Mouse (Mus musculus) myocyte (in vitro differentiated cells): Measurements from ENCODE around the gene Chrd. TPM values are rescaled to one million over a fixed set of nuclear protein-coding genes. Genes with fewer than 3 reads are reported as not detected.

Experiments used
- H3K27me3 ChIP-seq: one replicate; pipeline ENCODE4 v1.6.1; 2011; ENCODE audit not compliant: control insufficient read depth, insufficient read depth, insufficient read length
- H3K36me3 ChIP-seq: one replicate; pipeline ENCODE4 v1.6.1; 2011; ENCODE audit not compliant: control insufficient read depth, insufficient read depth
- H3K4me2 ChIP-seq: one replicate; pipeline ENCODE4 v1.6.1; 2011; ENCODE audit warnings: low read depth, control low read depth
- H3K4me3 ChIP-seq: one replicate; pipeline ENCODE4 v1.5.1; 2011; ENCODE audit warnings: mild to moderate bottlenecking, control low read depth, moderate library complexity
- H3K79me2 ChIP-seq: one replicate; pipeline ENCODE4 v1.6.1; 2011; ENCODE audit not compliant: control insufficient read depth, insufficient read depth
- H3ac ChIP-seq: one replicate; pipeline ENCODE4 v1.6.1; 2011; ENCODE audit not compliant: control insufficient read depth, insufficient read length
- CEBPB ChIP-seq: IDR thresholded peaks from 2 replicates; pipeline ENCODE4 v1.6.1; 2011; ENCODE audit warnings: mild to moderate bottlenecking, moderate library complexity; ENCODE audit not compliant: poor library complexity, insufficient read depth, severe bottlenecking
- E2F4 ChIP-seq: IDR thresholded peaks from one replicate; pipeline ENCODE4 v1.6.1; 2011; ENCODE audit warnings: mild to moderate bottlenecking, control low read depth, moderate library complexity; ENCODE audit not compliant: insufficient read depth
- MAX ChIP-seq: IDR thresholded peaks from one replicate; pipeline ENCODE4 v1.6.1; 2011; ENCODE audit warnings: low read depth, mild to moderate bottlenecking, control low read depth
- MYOD1 ChIP-seq, 3 experiments: IDR thresholded peaks; one replicate each; pipeline ENCODE4 v1.6.1; 2011; ENCODE audit warnings: control low read depth in 2 of 3, low read depth in 2 of 3, mild to moderate bottlenecking in 2 of 3, moderate library complexity in 1 of 3; ENCODE audit not compliant: insufficient read length in 2 of 3, control insufficient read depth in 1 of 3
- MYOG ChIP-seq, 3 experiments: IDR thresholded peaks; one replicate each; pipeline ENCODE4 v1.6.1; 2011; ENCODE audit warnings: control low read depth in 2 of 3, low read depth in 2 of 3, mild to moderate bottlenecking in 2 of 3; ENCODE audit not compliant: insufficient read length in 2 of 3, control insufficient read depth in 1 of 3, insufficient read depth in 1 of 3
- POLR2A ChIP-seq: IDR thresholded peaks from one replicate; pipeline ENCODE4 v1.6.1; 2011; ENCODE audit warnings: low read depth, mild to moderate bottlenecking, control low read depth, moderate library complexity; ENCODE audit not compliant: insufficient read length
- POLR2AphosphoS2 ChIP-seq: IDR thresholded peaks from one replicate; pipeline ENCODE4 v1.6.1; 2011; ENCODE audit warnings: low read depth, control low read depth; ENCODE audit not compliant: insufficient read length
- REST ChIP-seq: IDR thresholded peaks from one replicate; pipeline ENCODE4 v1.6.1; 2011; ENCODE audit warnings: mild to moderate bottlenecking, control low read depth, moderate library complexity; ENCODE audit not compliant: insufficient read depth, insufficient read length
- SRF ChIP-seq: IDR thresholded peaks from one replicate; pipeline ENCODE4 v1.6.1; 2011; ENCODE audit warnings: low read depth; ENCODE audit not compliant: control insufficient read depth, insufficient read length
- TCF12 ChIP-seq: IDR thresholded peaks from one replicate; pipeline ENCODE4 v1.6.1; 2011; ENCODE audit warnings: mild to moderate bottlenecking, control low read depth; ENCODE audit not compliant: poor library complexity, insufficient read depth, severe bottlenecking
- TCF3 ChIP-seq: IDR thresholded peaks from one replicate; pipeline ENCODE4 v1.6.1; 2011; ENCODE audit warnings: low read depth, control low read depth; ENCODE audit not compliant: insufficient read length
- USF1 ChIP-seq: IDR thresholded peaks from one replicate; pipeline ENCODE4 v1.6.1; 2011; ENCODE audit warnings: low read depth, mild to moderate bottlenecking, control low read depth, moderate library complexity
- polyA plus RNA-seq: library from polyadenylated mRNA; unstranded; fragments of >200 nt; fragmentation: generic; extraction: Trizol; gene quantifications from one replicate; pipeline ENCODE4 v1.2.1, GENCODE M21; 2012; ENCODE audit warnings: missing spikeins

Chrd gene
- polyA plus RNA-seq, 1 experiment = 14.0 TPM

- Histone ChIP-seq H3K4me3 (no peak overlapping the region), H3K4me2 (no peak overlapping the region), H3K27me3 (no peaks in the 10 kb centered on the region), H3K79me2 (no peaks in the 10 kb centered on the region), H3K36me3 (no peaks in the 10 kb centered on the region), H3ac (no peak overlapping the region)
- TF ChIP-seq MYOD1 (IDR thresholded peaks at IDR 0.05; ENCODE audit: control insufficient read depth in 1 of 3, insufficient read length in 2 of 3, low read depth in 2 of 3) (no peak), MYOG (IDR thresholded peaks at IDR 0.05; ENCODE audit: control insufficient read depth in 1 of 3, insufficient read depth in 1 of 3, insufficient read length in 2 of 3, low read depth in 2 of 3) (no peak), TCF12 (no peak), REST (no peak), E2F4 (no peak), CEBPB (no peak)
Observed at GRCm38 (mm10) chr16:20703699-20704400, 29.1 kb upstream of the Chrd start.

DNA sequence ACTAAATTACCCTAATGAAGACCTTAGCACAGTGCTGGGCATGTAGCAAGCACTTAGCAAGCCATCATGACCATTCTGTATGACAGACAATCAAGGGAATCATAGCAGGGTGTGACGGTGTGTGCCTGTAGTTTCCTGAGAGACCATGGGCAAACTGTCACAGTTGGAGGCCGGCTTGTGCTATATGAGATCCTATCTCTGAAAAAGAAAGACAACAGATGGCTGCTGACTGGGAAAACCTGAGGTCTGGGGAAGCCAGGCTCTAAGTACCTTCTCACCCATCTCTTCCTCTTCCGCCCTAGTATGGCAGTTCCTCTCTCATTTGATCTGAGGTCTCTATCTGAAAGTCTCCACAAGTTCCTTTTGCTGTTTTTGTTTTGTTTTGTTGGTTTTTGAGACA is 27.1 kb upstream of the Chrd start:
- no peak overlapping the region for H3K4me2 ChIP-seq
- TF ChIP-seq MYOD1 (IDR thresholded peaks at IDR 0.05; ENCODE audit: control insufficient read depth in 1 of 3, insufficient read length in 2 of 3, low read depth in 2 of 3) = no peak
- no peak for TF ChIP-seq SRF
- TF ChIP-seq E2F4 = no peak
- TF ChIP-seq POLR2A = no peak
- TF ChIP-seq TCF3 = no peak
- no peak for TF ChIP-seq USF1
- TF ChIP-seq MYOG (IDR thresholded peaks at IDR 0.05; ENCODE audit: control insufficient read depth in 1 of 3, insufficient read depth in 1 of 3, insufficient read length in 2 of 3, low read depth in 2 of 3) = no peak
- TF ChIP-seq CEBPB = no peak
- no peak for TF ChIP-seq MAX
- TF ChIP-seq REST = no peak
- TF ChIP-seq TCF12 = no peak
- no peak for TF ChIP-seq POLR2AphosphoS2
- H3K27me3 ChIP-seq = no peaks in the 10 kb centered on the region
- no peak overlapping the region for H3K4me3 ChIP-seq
- H3ac ChIP-seq = no peak overlapping the region
- no peaks in the 10 kb centered on the region for H3K79me2 ChIP-seq
- H3K36me3 ChIP-seq = no peaks in the 10 kb centered on the region

- no peaks in the 10 kb centered on the region for H3K79me2 ChIP-seq
- no peak overlapping the region for H3K4me3 ChIP-seq
- H3K36me3 ChIP-seq = no peaks in the 10 kb centered on the region
- no peak overlapping the region for H3ac ChIP-seq
- H3K27me3 ChIP-seq = no peaks in the 10 kb centered on the region
- TF ChIP-seq TCF3 (no peak), E2F4 (no peak), REST (no peak), SRF (no peak), MYOG (IDR thresholded peaks at IDR 0.05; ENCODE audit: control insufficient read depth in 1 of 3, insufficient read depth in 1 of 3, insufficient read length in 2 of 3, low read depth in 2 of 3) (no peak), TCF12 (no peak), MAX (no peak), CEBPB (no peak), USF1 (no peak), POLR2AphosphoS2 (no peak), POLR2A (no peak), MYOD1 (IDR thresholded peaks at IDR 0.05; ENCODE audit: control insufficient read depth in 1 of 3, insufficient read length in 2 of 3, low read depth in 2 of 3) (no peak)
- no peak overlapping the region for H3K4me2 ChIP-seq
Observed at GRCm38 (mm10) chr16:20706407-20707055, 26.4 kb upstream of the Chrd start.

- Histone ChIP-seq H3K79me2 (no peaks in the 10 kb centered on the region), H3K27me3 (no peaks in the 10 kb centered on the region), H3ac (no peak overlapping the region), H3K36me3 (no peaks in the 10 kb centered on the region), H3K4me3 (no peak overlapping the region), H3K4me2 (no peak overlapping the region)
- no peak for TF ChIP-seq MYOD1 (IDR thresholded peaks at IDR 0.05; ENCODE audit: control insufficient read depth in 1 of 3, insufficient read length in 2 of 3, low read depth in 2 of 3)
- no peak for TF ChIP-seq POLR2AphosphoS2
- TF ChIP-seq REST = no peak
- no peak for TF ChIP-seq E2F4
- TF ChIP-seq CEBPB = no peak
- TF ChIP-seq TCF12 = no peak
- no peak for TF ChIP-seq SRF
- no peak for TF ChIP-seq MYOG (IDR thresholded peaks at IDR 0.05; ENCODE audit: control insufficient read depth in 1 of 3, insufficient read depth in 1 of 3, insufficient read length in 2 of 3, low read depth in 2 of 3)
- TF ChIP-seq USF1 = no peak
- no peak for TF ChIP-seq TCF3
- TF ChIP-seq MAX = no peak
- no peak for TF ChIP-seq POLR2A
Observed at GRCm38 (mm10) chr16:20708220-20708938, 24.5 kb upstream of the Chrd start.
